Mouse (Mus musculus) spleen, postnatal 36 days (tissue): ENCODE results near the gene Ercc2.

ENCODE experiments used
- DNase-seq, 2 experiments: peaks; one replicate each; pipeline ENCODE4 v3.0.0; 2022; ENCODE audit warnings: low spot score in 2 of 2, mixed read lengths in 1 of 2

The Ercc2 gene

DNA sequence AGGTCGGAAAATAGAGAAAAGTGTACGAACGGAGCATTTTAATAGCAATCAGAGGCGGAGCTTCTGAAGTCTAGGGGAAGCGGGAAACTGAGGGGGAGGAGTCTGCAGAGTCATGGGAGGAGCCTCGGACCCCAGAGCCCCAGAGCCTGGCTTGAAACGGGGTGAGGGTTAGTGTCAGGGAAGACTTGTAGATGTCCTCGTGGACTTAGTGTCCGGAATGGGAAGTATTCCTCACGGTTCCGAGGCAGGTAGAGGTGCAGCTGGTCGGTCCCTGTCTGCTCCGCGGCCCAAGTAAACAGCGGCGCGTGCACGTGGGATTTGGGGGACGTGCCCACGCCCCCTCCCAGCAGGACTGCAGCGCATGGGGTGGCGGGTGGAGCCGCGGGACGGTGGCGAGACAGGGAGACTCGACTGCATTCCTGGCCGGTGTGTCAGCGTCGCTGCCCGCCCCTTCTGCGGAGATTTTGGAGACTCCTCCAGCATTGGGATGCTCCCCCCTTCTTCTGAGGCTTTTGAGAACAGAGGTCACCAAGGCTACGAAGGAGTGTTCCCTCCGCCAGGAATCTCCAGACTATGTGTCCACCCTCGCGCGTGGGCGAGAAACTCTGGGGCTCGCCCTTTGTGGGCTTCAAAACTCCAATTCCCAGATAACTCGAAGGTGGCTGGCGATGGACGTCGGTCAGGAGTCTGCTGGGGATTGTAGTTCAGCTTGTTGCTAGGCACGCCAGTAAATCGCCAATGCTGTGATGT lies 21.7 kb upstream of the Ercc2 start:
- DNase-seq, result peak; percentile 66 to 73

DNA sequence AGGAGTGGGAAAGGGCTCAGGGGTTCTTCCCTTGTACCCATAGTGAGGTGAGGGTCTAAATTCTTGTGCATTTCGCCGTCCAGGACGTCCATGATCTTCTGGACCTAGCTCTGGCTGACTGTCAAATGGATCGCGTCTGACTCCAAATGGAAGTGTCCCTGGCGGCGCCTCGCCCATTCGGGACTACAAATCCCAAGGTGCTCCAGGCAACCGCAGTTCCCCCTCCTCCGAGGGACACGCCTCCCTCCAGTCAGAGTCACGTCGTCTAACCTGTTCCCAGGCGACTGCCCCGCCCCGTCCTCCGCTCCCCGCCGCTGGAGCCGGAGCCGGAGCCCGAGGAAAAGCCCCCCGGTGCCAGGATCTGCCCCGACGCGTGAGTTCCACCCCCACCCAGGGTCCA lies 20.9 kb upstream of the Ercc2 start:
- peak; percentile 72 to 78 for DNase-seq

DNA sequence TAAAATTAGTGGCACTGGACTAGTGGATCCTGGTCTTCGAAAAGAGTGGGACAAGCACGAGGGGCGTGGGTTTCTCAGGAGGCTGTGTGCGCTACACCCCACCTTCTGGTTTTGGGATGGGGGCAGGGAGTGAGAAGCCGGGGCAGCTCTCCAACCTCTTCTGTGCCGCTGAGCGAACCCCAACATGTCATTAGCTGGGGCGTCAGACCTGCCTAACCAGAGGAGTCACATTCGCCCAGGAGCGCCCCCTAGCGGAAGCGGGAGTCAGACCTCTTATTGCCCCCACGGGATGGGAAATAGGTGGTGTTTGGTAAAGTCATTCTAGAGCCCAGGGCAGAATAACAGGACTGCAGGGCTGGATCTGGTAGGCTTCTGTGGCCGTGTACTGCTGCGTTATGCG lies 20.1 kb upstream of the Ercc2 start:
- peak; percentile 64 to 78 for DNase-seq

DNA sequence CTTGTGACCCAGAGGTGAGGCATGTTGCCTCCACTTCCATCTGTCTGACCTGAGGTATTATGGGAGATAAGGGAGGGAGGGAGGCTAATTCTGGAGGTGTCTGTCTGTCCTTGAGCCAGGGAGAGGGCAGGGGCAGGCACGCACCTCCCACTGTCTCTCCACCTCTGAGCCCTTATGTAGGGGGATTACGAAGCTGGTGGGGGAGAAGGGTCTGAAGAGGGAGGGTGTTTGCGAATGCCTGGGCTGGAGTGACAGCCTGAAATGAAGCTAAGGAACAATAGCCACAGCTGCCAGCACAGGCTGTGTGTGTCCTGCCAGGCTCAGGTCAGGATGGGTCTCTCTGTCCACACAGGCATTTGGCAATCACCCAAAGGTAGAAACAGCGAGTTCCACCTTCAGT lies 19.5 kb upstream of the Ercc2 start:
- DNase-seq, result no peak

DNA sequence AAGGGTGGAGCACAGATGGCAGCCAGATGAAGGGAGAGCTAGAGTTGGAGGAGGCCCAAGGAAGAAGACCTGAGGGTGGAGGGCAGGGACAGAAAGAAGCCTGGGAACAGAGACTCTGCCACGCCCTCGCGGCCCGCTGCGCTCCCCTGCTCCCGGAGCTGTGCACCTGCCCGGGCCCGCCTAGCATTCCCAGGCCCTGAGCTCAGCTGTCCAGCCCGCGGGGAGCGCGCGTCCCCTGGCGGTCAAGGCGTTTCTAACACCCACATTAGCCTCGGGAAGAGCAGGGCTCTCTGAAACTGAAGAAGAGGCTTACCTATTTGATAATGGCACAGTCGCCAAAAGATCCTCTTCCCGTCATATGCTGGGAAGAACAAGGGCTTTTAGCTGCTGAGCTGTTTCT lies 17.9 kb upstream of the Ercc2 start:
- peak; percentile 55 to 60 for DNase-seq

DNA sequence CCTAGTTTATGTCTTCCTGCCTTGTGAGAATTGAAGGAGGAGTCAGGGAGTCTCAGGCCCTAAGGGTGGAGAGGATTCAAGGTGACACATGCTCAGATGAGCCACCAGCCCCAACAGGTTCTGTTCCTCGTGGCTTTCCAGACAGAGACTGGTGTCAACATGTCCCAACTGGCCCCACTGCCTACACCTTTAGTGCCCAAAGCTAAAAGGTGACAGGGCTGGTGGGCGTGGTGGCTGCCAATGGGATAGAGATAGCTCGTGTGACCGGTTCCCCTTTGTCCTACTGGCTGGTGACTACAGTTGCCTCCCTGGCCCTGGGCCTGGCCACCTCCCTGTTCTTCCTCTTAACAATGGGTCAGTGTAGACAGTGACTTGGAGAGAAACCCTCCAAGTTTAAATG lies 16.4 kb upstream of the Ercc2 start:
- DNase-seq, result no peak

DNA sequence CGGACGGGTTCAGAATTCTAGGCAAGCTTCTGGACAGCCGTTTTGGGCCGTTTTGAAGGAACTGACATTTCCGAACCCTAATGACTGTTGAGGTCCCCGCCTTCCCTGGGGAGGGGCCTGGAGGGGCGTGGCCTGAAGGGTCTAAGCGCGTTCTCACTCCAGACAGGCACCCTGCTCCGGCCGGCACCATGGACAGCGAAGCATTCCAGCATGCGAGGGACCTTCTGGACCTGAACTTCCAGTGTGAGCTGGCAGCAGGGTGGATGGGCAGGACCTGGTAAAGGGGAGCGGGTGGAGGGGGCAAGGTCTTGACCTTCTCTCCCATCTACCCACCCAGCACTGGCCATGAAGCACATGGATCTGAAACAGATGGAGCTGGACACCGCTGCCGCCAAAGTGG lies 13.4 kb upstream of the Ercc2 start:
- no peak for DNase-seq

DNA sequence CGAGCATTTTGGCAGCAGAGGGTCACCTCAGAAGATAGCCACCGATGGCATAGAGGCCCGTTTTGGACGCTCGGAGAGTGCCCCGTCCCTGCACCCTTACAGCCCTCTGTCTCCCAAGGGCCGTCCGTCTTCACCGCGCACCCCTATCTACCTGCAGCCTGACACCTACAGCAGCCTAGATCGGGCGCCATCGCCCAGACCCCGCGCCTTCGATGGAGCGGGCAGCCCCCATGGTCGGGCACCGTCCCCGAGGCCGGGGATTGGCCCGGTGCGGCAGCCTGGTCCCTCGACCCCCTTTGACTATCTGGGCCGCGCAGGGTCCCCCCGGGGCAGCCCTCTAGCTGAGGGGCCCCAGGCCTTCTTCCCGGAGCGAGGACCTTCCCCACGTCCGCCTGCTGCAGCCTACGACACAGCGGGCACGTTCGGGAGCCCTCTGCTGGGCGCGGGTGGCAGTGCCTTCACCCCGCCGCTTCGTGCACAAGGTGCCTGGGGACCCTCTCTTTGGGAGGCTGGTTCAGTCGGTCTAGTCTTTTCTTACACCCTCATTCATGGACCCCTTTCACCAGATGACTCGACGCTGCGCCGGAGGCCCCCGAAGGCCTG lies 11.9 kb upstream of the Ercc2 start:
- peak; percentile 35 to 47 for DNase-seq

DNA sequence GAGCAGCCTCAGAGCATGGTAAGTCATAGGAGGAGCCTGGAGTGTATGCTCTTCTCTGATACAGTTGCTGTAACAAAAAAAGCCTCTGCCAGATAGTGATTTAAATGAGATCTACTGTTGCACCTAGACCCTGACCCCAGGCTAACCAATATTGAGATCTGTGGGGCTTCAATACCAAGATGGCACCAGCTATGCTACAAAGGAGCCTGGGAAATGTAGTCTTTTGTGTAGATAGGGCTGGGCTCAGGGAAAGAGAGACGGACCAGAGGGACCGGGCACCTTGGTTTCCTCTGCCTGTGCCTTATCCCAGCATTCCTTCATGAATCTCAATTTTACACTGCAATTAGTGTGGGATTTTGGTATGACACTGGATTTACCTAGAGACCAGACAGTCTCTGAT lies 8.4 kb upstream of the Ercc2 start:
- DNase-seq, result no peak

DNA sequence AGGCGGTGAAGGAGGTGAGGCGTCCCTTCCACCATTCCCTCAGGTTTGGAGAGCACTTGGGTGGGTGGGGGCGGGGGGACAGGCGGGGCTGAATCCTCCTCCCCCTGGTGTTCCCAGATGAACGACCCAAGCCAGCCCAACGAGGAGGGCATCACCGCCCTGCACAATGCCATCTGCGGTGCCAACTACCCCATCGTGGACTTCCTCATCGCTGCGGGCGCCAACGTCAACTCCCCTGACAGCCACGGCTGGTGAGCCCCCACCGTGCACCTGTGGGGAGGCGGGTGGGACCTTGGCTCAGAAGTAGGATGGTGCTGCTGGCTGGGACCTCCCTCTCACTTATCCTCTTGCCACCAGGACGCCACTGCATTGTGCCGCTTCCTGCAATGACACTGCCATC lies 6.4 kb upstream of the Ercc2 start:
- no peak for DNase-seq

DNA sequence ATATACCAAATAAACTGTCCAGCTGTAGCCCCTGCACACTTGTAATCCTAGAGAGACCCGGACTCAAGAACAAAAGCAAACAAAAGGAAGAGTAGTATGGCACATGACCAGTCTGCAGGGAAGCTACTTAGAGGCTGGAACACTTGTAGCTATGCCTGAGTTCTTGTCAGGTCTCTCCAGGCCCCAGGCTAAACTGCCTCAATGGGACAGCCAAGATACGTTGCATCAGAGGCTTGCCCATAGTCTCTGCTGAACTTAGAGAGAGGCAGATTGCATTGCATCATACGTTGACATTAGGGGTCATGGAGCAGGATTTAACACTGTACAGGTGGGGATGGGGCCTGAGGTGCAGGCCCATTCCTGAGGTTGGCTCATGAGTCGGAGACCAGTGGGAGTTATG lies 5.8 kb upstream of the Ercc2 start:
- DNase-seq, result no peak

DNA sequence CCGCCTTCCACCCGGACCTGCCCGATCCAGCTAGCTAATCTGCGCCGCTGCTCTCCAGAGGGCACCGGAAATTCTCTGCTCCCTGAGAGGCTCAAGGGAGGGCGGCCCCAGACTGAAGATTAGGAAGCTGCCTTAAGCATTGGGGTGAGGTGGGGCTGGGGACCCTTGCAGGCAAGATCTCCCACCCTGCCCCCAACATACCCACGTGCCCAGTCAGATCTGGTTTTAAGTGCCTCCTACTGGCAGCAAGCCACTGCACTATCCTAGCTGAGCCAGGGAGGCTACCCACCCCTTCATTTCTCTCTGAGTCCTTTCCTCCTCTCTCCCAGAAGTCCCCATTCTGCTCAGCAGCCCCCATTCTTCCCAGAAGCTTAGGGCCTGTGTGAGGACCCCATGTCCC lies 3.8 kb upstream of the Ercc2 start:
- no peak for DNase-seq

DNA sequence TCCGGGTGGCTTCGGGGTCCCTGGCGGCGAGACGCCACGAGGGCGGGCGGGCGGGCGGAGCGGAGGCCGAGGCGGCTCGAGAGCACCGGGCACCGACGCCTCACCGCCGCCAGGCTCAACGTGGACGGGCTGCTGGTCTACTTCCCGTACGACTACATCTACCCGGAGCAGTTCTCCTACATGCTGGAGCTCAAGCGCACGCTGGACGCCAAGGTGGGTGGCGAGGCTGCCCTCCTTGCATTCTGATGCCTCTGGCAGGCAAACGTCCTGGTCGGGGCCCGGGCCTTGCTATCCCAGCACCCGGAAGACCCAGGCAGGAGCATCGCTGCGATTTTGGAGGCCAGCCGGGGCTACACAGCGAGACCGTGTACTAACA lies 344 bp downstream of the Ercc2 start:
- DNase-seq, result no peak

DNA sequence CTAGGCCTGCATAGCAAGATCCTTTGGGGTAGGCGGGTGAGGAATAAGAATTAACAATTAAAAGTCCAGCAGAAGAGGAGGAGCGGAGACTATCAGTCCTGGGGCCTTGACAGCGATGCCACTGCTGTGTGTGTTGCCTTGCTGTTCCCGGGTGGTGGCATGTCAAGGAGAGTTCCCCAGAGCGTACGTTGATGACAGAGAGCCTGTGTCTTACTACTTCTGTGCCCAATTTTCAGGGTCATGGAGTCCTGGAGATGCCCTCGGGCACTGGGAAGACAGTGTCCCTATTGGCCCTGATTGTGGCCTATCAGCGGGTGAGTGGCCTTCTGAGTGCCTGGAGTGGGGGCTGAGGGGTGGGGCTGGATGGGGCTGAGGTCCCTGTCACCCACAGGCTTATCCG lies 1.9 kb downstream of the Ercc2 start:
- no peak for DNase-seq

DNA sequence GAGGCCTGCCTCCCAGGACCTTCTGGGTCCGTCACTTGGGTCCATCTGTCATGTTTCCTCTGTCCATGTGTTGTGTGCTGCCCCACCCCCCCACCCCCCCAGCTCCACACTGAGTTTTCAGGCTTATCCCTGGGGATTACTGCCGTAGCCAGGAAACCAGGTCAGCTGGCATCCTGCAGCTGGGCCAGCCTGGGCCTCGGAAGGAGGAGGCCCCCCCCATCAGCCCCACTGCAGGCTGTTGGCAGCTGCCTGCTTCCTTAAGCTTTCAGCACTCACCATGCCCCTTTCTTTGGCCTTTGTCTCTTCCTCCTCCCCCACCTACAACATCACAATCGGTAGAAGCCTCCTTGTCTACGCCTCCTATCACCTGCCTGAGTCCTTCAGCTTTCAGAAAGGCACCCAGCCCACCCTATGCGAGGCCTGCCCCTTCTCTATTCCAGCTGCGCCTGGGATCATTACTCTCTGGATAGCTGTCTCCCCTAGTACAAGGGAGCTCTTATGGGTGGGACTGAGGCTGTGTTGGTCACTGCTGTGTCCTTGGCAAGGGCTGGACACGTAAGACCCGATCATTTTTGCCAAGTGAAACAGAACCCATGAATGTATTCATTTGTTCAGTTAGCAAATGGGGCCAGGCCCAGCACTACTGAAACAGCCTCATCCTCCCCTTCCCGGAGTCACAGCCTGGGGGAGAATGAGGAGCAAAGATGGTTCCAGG lies 7.0 kb downstream of the Ercc2 start:
- DNase-seq, result no peak

DNA sequence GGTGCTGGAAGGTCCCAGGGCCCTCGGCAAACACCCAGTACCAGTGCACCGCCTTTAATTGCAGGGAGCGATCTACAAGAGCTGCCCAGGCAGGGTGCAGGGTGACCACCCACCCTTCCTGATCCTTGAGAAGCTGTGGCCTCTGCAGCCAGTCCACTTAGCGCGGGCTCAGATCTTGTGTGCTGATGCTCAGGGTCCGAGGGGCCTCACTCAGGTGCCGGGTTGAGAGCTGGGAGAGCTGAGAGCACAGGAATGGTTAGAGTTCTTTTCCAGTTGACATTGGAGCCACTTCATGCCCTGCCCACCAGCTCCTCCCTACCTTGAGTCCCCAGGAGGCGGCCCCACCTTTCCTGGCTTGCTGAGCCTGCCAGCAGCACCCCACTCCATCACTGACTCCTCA lies 12.7 kb downstream of the Ercc2 start:
- no peak for DNase-seq

DNA sequence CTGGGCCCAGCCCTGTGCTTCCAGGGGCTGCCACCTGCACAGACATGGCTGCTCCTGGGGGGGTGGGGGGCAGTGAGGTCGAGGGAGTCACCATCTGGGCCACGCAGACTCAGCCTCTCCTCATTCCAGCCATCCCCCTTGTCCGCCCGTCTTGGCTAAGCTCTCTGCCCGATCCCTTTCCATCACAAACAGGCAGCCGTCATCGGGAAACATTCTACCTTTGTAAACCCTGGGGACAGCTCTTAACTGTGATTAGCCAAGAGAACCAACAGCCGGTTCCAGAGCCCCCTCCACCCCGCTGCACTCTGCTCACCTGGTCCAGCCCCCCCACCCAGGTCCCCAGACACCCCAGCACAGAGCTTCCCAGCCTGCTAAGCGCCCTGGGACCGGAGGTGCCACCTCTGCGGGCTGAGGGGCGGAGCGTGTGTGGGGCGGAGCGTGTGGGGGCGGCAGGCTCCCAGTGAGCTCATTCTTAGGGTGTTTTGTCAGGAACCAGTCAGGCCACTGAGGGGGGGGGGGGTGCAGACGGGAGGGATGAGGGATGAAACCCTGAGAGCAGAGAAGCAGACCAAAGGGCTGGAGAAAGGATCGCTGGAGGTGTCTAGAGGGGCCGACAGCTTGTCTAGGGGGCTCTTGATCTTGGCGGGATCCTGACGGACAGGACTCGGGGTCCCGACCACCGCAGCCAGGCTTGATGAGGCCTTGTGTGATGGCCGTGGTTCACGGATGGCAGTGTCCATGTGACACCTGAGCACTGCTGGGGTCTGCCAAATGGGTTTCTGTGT lies 17.9 kb downstream of the Ercc2 start:
- DNase-seq, result peak; percentile 45 to 48

DNA sequence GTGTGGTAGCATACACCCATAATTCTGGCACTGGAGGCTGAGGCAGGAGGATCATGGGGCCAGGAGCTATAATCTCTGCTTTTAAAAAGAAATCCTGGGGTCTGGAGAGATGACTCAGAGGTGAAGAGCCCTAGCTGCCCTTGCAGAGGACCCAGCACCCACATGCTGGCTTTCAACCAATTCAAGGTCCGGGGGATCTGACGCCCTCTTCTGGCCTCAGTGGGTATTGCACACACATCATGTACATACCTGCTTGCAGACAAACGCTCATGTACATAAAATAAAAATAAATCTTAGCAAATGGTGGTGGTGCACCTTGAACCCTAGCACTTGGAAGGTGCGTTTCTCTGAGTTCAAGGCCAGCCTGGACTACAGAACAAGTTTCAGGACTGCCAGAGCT lies 19.1 kb downstream of the Ercc2 start:
- DNase-seq, result no peak

DNA sequence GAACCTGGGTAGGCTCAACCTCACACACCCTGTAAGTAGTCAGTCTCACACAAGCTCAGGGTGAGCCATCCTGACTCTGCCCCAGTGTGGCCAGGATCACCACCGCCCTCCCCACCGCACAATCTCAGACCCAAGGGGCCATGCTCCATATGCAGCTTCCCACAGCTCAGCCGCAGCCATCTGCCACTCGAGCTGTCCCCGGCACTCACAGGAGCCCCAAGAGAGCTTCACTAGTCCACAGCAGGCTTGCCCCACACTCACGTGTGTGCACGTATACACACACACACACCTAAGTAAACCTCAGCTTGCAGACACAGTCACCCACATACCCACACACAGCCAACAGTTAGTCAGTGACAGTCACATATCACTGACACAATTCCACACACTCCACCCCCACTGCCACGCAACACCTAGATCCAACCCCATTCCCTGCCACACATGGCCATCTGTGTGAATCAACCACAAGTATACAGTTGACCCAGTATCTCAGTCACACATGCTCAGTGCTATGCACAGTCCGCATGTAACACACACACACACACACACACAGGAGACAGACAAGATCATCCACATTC lies 20.8 kb downstream of the Ercc2 start:
- no peak for DNase-seq

DNA sequence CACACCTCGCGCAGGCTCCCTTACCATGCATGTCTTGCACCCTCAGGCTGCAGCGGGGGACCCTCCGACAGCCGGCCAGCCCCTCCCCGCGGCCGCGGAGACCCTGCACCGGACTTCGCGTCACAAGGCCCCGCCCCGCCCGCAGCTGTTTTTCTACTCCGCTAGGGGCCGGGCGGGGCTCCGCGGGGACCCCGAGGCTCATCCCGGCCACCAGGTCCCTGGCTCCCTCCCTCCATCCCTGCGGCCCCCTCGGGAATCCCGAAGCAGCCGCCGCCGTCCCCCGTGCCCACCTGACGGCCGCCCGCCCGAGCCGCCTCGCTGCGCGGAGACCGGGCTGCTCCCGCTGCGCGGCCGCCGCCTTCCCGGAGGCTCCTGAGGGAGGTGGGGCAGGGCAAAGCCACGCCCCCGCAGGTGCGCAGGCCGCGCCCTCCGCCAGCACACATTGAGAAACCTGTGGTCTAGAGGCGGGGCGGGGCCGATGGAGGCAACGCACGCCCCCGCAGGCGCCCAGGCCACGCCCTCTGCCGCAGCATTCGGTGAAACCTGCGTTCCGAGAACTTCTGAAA lies 22.0 kb downstream of the Ercc2 start, which contains the start of gene Klc3:
Gene Klc3 (minus strand): TSS at position 374 of the 566 bp plus-strand sequence.
- peak; percentile 83 to 85 for DNase-seq

DNA sequence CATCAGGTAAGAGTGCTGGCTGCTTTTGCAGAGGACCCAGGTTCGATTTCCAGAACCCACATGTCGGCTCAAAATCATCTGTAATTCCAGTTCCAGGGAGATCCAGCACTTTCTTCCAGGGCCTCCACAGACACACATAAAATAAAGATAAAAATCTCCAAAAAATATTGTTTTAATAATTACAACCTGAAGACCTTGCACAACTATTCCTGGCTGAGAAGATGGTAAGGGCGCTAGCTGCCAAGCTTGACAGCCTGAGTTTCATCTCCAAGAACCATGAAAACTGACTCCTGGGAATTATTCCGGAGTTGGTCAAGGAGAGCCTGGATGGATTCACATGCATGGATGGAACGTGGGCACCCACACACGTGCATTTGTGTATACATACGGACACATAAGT lies 22.7 kb downstream of the Ercc2 start, which contains the start of gene Ckm:
Gene Ckm (plus strand): TSS at position 301 of the 400 bp plus-strand sequence.
- no peak for DNase-seq
